Mouse (Mus musculus): ENCODE measurements around the gene Klhdc7a.

Gene Klhdc7a

GRCm38 (mm10) chr4:139960086-139960713 is 7.6 kb downstream of the Klhdc7a start:
- DNase-seq (ENCODE audit: low spot score), result no peak

- no peak for DNase-seq (ENCODE audit: low spot score)
Observed at GRCm38 (mm10) chr4:139959188-139959587, 8.6 kb downstream of the Klhdc7a start.

- DNase-seq (ENCODE audit: low spot score), result no peak
Observed at GRCm38 (mm10) chr4:139950876-139951485, 16.8 kb downstream of the Klhdc7a start.

- no peak for DNase-seq (ENCODE audit: low spot score)
Observed at GRCm38 (mm10) chr4:139950431-139950848, 17.4 kb downstream of the Klhdc7a start.

GRCm38 (mm10) chr4:139948591-139948990 is 19.2 kb downstream of the Klhdc7a start:
- DNase-seq (ENCODE audit: low spot score), result no peak

GRCm38 (mm10) chr4:139947341-139947740 is 20.5 kb downstream of the Klhdc7a start:
- no peak for DNase-seq (ENCODE audit: low spot score)

GRCm38 (mm10) chr4:139941831-139942230 is 26.0 kb downstream of the Klhdc7a start:
- DNase-seq (ENCODE audit: low spot score), result no peak

- no peak for DNase-seq (ENCODE audit: low spot score)
Observed at GRCm38 (mm10) chr4:139935557-139935956, 32.3 kb downstream of the Klhdc7a start.

GRCm38 (mm10) chr4:139932970-139933801 is 34.6 kb downstream of the Klhdc7a start:
- DNase-seq (ENCODE audit: low spot score), result no peak

- DNase-seq (ENCODE audit: low spot score), result no peak
Observed at GRCm38 (mm10) chr4:139931790-139932510, 35.9 kb downstream of the Klhdc7a start.

- no peak for DNase-seq (ENCODE audit: low spot score)
Observed at GRCm38 (mm10) chr4:139930885-139931284, 36.9 kb downstream of the Klhdc7a start.

- DNase-seq (ENCODE audit: low spot score), result no peak
Observed at GRCm38 (mm10) chr4:139926161-139926561, 41.7 kb downstream of the Klhdc7a start.

GRCm38 (mm10) chr4:139925275-139926160 is 42.3 kb downstream of the Klhdc7a start:
- DNase-seq (ENCODE audit: low spot score), result no peak

- DNase-seq (ENCODE audit: low spot score), result no peak
Observed at GRCm38 (mm10) chr4:139916731-139917130, 51.1 kb downstream of the Klhdc7a start.
